Mouse (Mus musculus) bone marrow macrophage, adult 2 months (primary cell): ENCODE measurements around the gene Cdh13.

Source experiments
- CTCF ChIP-seq: IDR thresholded peaks from 2 replicates; pipeline ENCODE4 v1.5.1; 2012; ENCODE audit warnings: low read depth, mild to moderate bottlenecking, low read length, moderate library complexity
- POLR2A ChIP-seq: IDR thresholded peaks from 2 replicates; pipeline ENCODE4 v1.6.1; 2012; ENCODE audit warnings: mild to moderate bottlenecking, low read depth, low read length, borderline replicate concordance

DNA sequence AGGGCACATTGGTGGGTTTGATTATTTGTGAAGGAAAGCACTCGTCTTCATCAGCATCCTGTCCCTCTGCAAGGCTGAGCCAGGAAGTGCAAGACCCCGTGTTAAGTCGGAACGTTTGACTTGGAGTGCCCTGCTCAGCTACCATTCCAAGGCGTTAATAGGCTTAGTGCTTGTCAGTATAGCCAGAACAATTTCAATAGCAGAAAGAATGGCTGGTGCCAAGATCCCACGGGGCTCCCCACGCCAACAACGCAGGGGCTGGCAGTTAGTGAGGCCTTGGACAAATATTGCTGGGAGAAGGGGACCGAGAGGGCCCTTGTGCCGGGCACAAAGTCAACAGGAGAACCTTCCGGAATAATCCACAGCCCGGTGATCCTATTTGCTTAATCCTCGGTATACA, 897.1 kb downstream of the Cdh13 start:
- TF ChIP-seq POLR2A (no peak), CTCF (no peak)
